Mouse (Mus musculus) midbrain, postnatal 0 days (tissue): ENCODE data around the gene Aph1c. TPM values are rescaled to one million over a fixed set of nuclear protein-coding genes. Genes with fewer than 3 reads are reported as not detected.
"Not testable (repeated sequence)": the region's sequence is repeated elsewhere in the genome, so short reads cannot be mapped to it uniquely, and the experiment has no call there.

Experiments used
- ATAC-seq: fragments of 200-750 bp; cut with Nextera tagmentation; 2 replicates; pipeline ENCODE4 v1.8.0; 2017; ENCODE audit warnings: moderate number of reproducible peaks, mild to moderate bottlenecking, moderate TSS enrichment, moderate library complexity; ENCODE audit not compliant: low FRiP score
- DNase-seq: peaks from one replicate; pipeline ENCODE4 v3.0.0-alpha.2; 2015; ENCODE audit warnings: low spot score
- H3K27ac ChIP-seq: fragments of 300-500 bp; sonication (generic); 2 replicates; pipeline ENCODE4 v1.5.1; 2014; ENCODE audit warnings: low read depth, mild to moderate bottlenecking, low read length, mixed read lengths
- H3K27me3 ChIP-seq: fragments of 300-500 bp; sonication (generic); 2 replicates; pipeline ENCODE4 v1.6.1; 2014; ENCODE audit warnings: low read length, control low read depth, mixed read lengths; ENCODE audit not compliant: insufficient read depth
- H3K36me3 ChIP-seq: fragments of 300-500 bp; sonication (generic); 2 replicates; pipeline ENCODE4 v1.6.1; 2014; ENCODE audit warnings: low read length, control low read depth, mixed read lengths; ENCODE audit not compliant: insufficient read depth
- H3K4me1 ChIP-seq: fragments of 300-500 bp; sonication (generic); 2 replicates; pipeline ENCODE4 v1.6.1; 2014; ENCODE audit warnings: mild to moderate bottlenecking, control low read depth, antibody characterized with exemption, low read length, mixed read lengths; ENCODE audit not compliant: insufficient read depth
- H3K4me2 ChIP-seq: fragments of 300-500 bp; sonication (generic); 2 replicates; pipeline ENCODE4 v1.6.1; 2014; ENCODE audit warnings: low read depth, mild to moderate bottlenecking, low read length, mixed read lengths; ENCODE audit not compliant: poor library complexity, severe bottlenecking
- H3K4me3 ChIP-seq: fragments of 300-500 bp; sonication (generic); 2 replicates; pipeline ENCODE4 v1.5.1; 2014; ENCODE audit warnings: low read depth, mild to moderate bottlenecking, low read length, moderate library complexity
- H3K9ac ChIP-seq: fragments of 300-500 bp; sonication (generic); replicated peaks from 2 replicates; pipeline ENCODE4 v1.6.1; 2014; ENCODE audit warnings: mild to moderate bottlenecking, low read length, moderate library complexity, mixed read lengths; ENCODE audit not compliant: poor library complexity, severe bottlenecking
- H3K9me3 ChIP-seq: fragments of 300-500 bp; sonication (generic); 2 replicates; pipeline ENCODE4 v1.6.1; 2016; ENCODE audit warnings: low read length, control low read depth
- CTCF ChIP-seq: IDR thresholded peaks from 2 replicates; pipeline ENCODE4 v1.5.1; 2016; ENCODE audit warnings: antibody characterized with exemption, mild to moderate bottlenecking
- WGBS: fragments of 180-500 bp; shearing (Covaris S2); extraction: QIAGEN DNeasy Blood & Tissue Kit; methylation state at CpG from one replicate; pipeline ENCODE4 v1.1.7; 2014; 5-methylcytosine and 5-hydroxymethylcytosine counted together
- polyA plus RNA-seq: library from polyadenylated mRNA; unstranded; fragments of >200 nt; fragmentation: Nextera tagmentation; extraction: Ambion mirVana; gene quantifications from 2 replicates; pipeline ENCODE4 v1.2.1, GENCODE M21; 2015
- total RNA-seq: library from RNA; depleted of rRNA; stranded (reverse); fragments of >200 nt; gene quantifications from 2 replicates; pipeline ENCODE4 v1.2.3, GENCODE M21; 2014

Gene Aph1c
- total and polyA plus RNA-seq, 2 experiments from 2014 or later = 1.3 to 3.4 TPM

GRCm38 (mm10) chr9:66878899-66879298, 44.4 kb upstream of the Aph1c start:
- no peaks in the 10 kb centered on the region for H3K27me3 ChIP-seq
- no peaks in the 10 kb centered on the region for H3K4me1 ChIP-seq
- 97% methylated on average over 3 of the region's 3 CpGs for WGBS
- H3K9me3 ChIP-seq = no peaks in the 10 kb centered on the region
- H3K36me3 ChIP-seq = no peaks in the 10 kb centered on the region
- H3K4me2 ChIP-seq = no peak overlapping the region
- H3K4me3 ChIP-seq = no peak overlapping the region
- TF ChIP-seq CTCF = no peak
- H3K9ac ChIP-seq = no peak overlapping the region
- DNase-seq = no peak
- no peak overlapping the region for H3K27ac ChIP-seq
- ATAC-seq = no peak

GRCm38 (mm10) chr9:66876577-66876976, 42.1 kb upstream of the Aph1c start:
- no peak overlapping the region for H3K9ac ChIP-seq
- no peaks in the 10 kb centered on the region for H3K36me3 ChIP-seq
- H3K4me2 ChIP-seq = no peak overlapping the region
- H3K9me3 ChIP-seq = no peaks in the 10 kb centered on the region
- H3K27ac ChIP-seq = no peak overlapping the region
- no peaks in the 10 kb centered on the region for H3K4me1 ChIP-seq
- H3K27me3 ChIP-seq = no peaks in the 10 kb centered on the region
- DNase-seq (no peak), ATAC-seq (no peak)
- no peak for TF ChIP-seq CTCF
- WGBS = 80% methylated on average over 5 of the region's 5 CpGs
- no peak overlapping the region for H3K4me3 ChIP-seq

GRCm38 (mm10) chr9:66874297-66874696, 39.8 kb upstream of the Aph1c start:
- Histone ChIP-seq H3K27ac (no peak overlapping the region), H3K9ac (no peak overlapping the region), H3K27me3 (no peaks in the 10 kb centered on the region), H3K4me2 (no peak overlapping the region), H3K36me3 (no peaks in the 10 kb centered on the region), H3K4me1 (no peaks in the 10 kb centered on the region), H3K4me3 (no peak overlapping the region), H3K9me3 (no peaks in the 10 kb centered on the region)
- no peak for ATAC-seq
- no peak for TF ChIP-seq CTCF
- DNase-seq = no peak
- 99% methylated on average over 5 of the region's 5 CpGs for WGBS

DNA sequence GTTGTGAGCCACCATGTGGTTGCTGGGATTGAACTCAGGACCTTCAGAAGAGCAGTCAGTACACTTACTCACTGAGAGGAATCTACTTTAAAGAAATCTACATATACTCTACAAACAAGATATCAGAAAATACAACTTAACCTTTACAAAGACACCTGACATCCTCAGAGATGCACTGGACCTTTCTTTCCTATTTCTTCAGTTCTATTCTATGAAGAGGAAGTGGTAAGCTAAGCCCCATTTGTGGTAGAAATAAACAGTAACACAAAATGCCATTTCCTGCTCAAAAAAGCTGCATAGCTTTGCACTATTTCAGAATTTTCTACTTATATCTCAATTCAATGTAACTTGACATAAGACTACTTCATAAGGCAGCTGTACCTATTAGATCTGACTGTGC, 39.0 kb upstream of the Aph1c start:
- Histone ChIP-seq H3K4me2 (no peak overlapping the region), H3K27me3 (no peaks in the 10 kb centered on the region), H3K4me3 (no peak overlapping the region), H3K4me1 (no peaks in the 10 kb centered on the region), H3K9ac (no peak overlapping the region), H3K36me3 (no peaks in the 10 kb centered on the region), H3K9me3 (no peaks in the 10 kb centered on the region), H3K27ac (no peak overlapping the region)
- no peak for TF ChIP-seq CTCF
- ATAC-seq (no peak), DNase-seq (no peak)

DNA sequence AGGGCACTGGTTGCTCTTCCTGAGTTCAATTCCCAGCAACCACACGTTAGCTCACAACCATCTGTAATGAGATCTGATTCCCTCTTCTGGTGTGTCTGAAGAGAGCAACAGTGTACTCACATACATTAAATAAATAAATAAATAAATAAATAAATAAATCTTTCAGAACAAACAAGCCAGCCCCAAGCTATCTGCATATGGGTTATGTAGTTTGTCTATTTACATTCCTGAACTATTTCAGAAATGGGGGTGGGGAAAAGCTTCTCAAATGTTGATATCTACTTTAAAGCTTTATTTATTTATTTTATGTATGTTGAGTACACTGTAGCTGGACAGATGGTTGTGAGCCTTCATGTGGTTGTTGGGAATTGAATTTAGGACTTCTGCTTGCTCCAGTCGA, 38.5 kb upstream of the Aph1c start:
- not testable (repeated sequence) for DNase-seq, H3K4me1 ChIP-seq, H3K4me3 ChIP-seq, H3K27me3 ChIP-seq, H3K27ac ChIP-seq, H3K9me3 ChIP-seq, ATAC-seq, H3K36me3 ChIP-seq, H3K9ac ChIP-seq, H3K4me2 ChIP-seq
- 80% methylated on average over 2 of the region's 2 CpGs for WGBS

- no peak overlapping the region for H3K4me2 ChIP-seq
- H3K9me3 ChIP-seq = no peaks in the 10 kb centered on the region
- no peak for ATAC-seq
- DNase-seq = no peak
- WGBS = 80% methylated on average over 10 of the region's 10 CpGs
- H3K9ac ChIP-seq = no peak overlapping the region
- no peak overlapping the region for H3K27ac ChIP-seq
- no peaks in the 10 kb centered on the region for H3K4me1 ChIP-seq
- no peak for TF ChIP-seq CTCF
- H3K27me3 ChIP-seq = no peaks in the 10 kb centered on the region
- H3K36me3 ChIP-seq = no peaks in the 10 kb centered on the region
- H3K4me3 ChIP-seq = no peak overlapping the region
These were observed 37.6 kb upstream of the Aph1c start for GRCm38 (mm10) chr9:66872015-66872727.
